Mouse (Mus musculus) heart, adult 2 months (tissue): ENCODE data around the gene Zg16.

ENCODE experiments used
- CTCF ChIP-seq: fragments of 200-600 bp; IDR thresholded peaks from 2 replicates; pipeline ENCODE4 v1.8.1; 2022; ENCODE audit warnings: antibody characterized with exemption, mild to moderate bottlenecking, moderate library complexity
- POLR2A ChIP-seq: fragments of 200-500 bp; IDR thresholded peaks from 2 replicates; pipeline ENCODE4 v1.6.1; 2011; ENCODE audit warnings: mild to moderate bottlenecking, low read depth, low read length, control low read depth; ENCODE audit not compliant: insufficient read depth

DNA sequence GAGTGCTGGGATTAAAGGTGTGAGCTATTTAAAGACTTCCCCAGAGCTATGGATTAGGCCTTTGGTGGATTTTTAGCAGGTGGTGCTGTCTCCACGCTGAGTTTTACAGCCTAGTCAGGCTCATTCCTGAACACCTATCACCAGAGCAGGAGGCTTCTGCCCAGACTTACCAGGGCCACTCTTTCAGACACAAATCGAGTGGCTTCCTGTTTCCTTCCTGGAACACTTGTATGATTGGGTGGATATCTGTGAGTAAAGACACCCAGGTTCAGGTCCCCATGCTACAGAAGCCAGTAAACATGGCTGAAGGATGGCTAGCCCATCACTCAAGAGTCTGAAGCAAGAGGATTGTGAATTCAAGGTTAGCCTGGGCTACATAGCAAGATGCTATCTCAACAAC lies 4.1 kb downstream of the Zg16 start:
- TF ChIP-seq POLR2A (no peak), CTCF (no peak)
